Mouse (Mus musculus): ENCODE data around the gene Nfix. TPM values are rescaled to one million over a fixed set of nuclear protein-coding genes. Genes with fewer than 3 reads are reported as not detected.

The Nfix gene
- total RNA-seq, 2 experiments from 2014 or later: 256 to 266 TPM

- intact Hi-C loops (cut with DNase I): no loop called here
Observed at GRCm38 (mm10) chr8:84770100-84770953, 29.8 kb downstream of the Nfix start.

GRCm38 (mm10) chr8:84769324-84769723 is 30.8 kb downstream of the Nfix start:
- intact Hi-C loops (cut with DNase I): no loop called here
- DNase-seq: no peak

More at GRCm38 (mm10) chr8:84770100-84770953, 29.8 kb downstream of the Nfix start:
- no peak for DNase-seq

- intact Hi-C loops (cut with DNase I): no loop called here
- no peak for DNase-seq
Observed at GRCm38 (mm10) chr8:84768343-84769095, 31.6 kb downstream of the Nfix start.

DNA sequence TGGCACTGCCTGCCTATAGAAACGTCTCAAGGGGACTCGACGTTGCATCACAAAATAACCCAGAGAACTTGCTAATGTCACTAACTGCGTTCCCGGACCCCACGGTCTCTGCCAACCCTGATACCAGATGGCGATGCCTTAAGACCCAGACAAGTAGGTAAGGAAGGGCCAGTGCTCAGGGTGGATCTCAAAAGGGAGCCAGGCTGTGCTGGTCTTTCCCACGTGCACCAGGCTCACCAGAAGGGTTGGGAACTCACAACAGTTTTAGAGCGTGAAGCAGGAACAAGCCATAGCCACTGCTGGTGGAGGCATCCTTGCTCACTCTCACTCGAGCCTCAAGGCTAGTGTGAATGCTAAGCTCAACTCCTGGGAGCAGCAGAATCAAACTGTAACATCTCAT is 32.9 kb downstream of the Nfix start:
- intact Hi-C loops (cut with DNase I): no loop called here
- no peak for DNase-seq

DNA sequence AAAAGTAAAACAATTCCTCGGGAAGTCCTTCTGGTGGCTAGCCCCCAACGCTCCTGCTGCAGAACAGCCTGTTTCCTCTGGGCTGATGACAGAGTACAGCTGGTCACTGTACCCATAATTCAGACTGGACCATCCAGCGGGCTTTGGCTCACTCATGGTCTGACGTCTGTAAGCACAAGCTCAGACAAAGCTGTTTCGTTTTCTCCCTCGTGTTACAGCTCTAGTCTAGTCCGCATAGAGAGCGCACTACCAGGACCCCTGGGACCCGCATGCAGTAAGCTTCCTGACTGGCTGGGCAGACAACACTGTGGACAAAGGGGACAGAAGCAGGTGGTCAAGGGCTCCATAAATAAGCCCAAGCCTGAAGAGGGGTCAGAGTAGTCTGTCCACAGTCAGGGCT is 33.7 kb downstream of the Nfix start:
- intact Hi-C loops (cut with DNase I): no loop called here

GRCm38 (mm10) chr8:84765629-84766028 is 34.5 kb downstream of the Nfix start:
- no peak for DNase-seq
- intact Hi-C loops (cut with DNase I): no loop called here

More for the DNA sequence above, 33.7 kb downstream of the Nfix start:
- DNase-seq: peak in 1 of 2 experiments; percentile 49

- no peak for DNase-seq
- intact Hi-C loops (cut with DNase I): no loop called here
Observed at GRCm38 (mm10) chr8:84764870-84765495, 35.2 kb downstream of the Nfix start.

DNA sequence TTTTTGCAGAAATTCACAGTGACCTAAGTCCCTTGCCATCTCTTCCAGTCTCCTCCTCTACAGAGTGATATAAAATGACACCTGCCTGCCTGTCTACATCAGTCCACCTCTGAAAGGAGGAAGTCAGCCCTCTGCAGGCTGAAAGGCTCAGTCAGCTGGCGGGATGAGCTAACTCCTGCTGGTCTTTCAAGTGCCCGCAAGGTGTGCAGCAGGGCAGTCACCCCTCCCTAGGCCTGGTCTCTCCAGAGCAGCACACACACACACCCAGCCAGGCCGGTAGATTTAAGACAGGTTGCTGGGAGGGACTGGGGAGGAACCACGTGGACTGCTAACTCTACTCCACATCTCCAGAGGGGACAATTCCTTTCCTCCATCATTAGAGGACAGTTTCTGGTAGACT is 36.0 kb downstream of the Nfix start:
- no peak for DNase-seq
- intact Hi-C loops (cut with DNase I): no loop called here

DNA sequence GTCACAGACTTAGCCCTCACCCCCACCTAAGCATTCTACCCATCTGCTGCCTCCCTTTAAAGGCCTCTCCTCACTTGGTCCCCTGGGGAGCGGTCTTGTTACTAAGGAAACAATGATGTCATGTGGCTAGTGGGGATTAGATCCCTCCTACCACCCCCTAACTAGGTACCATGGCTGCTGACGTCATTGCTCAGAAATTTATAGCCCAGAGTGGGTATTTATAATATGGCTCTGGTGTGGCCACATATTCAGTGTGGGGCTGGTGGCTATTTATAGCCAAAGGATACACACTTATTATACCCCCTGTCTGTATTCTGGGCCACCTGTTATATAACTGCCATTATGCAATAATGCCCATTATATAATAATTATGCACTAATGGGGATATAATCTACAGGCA is 39.2 kb downstream of the Nfix start:
- no peak for DNase-seq
- intact Hi-C loops (cut with DNase I): no loop called here

GRCm38 (mm10) chr8:84760405-84760805 is 39.7 kb downstream of the Nfix start:
- intact Hi-C loops (cut with DNase I): no loop called here
- no peak for DNase-seq

GRCm38 (mm10) chr8:84759718-84760117 is 40.4 kb downstream of the Nfix start:
- DNase-seq: no peak
- intact Hi-C loops (cut with DNase I): loop anchor here (1.0 kb wide), 1 partner anchor 51 kb away; no protein-coding TSS in a partner anchor

GRCm38 (mm10) chr8:84759126-84759525 is 41.0 kb downstream of the Nfix start:
- DNase-seq: peak in 1 of 2 experiments; percentile 51
- intact Hi-C loops (cut with DNase I): loop anchor here (1.0 kb wide), 1 partner anchor 51 kb away; no protein-coding TSS in a partner anchor

- intact Hi-C loops (cut with DNase I): no loop called here
- no peak for DNase-seq
Observed at GRCm38 (mm10) chr8:84758308-84758707, 41.8 kb downstream of the Nfix start.

DNA sequence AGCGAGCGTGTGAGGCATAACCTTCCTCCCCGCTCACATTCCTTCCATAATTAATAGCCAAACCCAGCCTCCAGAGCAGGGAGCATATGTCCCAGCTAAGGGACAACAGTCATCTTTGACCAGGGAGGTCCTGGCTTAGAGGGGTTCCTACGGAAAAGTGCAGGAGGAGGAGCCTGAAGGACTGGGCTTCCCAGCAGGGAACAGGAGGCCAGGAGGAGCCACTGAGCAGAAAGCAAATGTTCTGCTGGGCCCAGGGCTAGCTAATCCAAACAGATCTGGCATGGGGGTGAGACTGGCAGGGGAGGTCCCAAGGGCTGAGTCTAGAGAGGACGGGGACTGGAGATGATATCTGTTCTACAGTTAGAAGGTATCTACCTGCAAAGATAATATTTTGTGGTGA is 42.6 kb downstream of the Nfix start:
- intact Hi-C loops (cut with DNase I): no loop called here
- no peak for DNase-seq

DNA sequence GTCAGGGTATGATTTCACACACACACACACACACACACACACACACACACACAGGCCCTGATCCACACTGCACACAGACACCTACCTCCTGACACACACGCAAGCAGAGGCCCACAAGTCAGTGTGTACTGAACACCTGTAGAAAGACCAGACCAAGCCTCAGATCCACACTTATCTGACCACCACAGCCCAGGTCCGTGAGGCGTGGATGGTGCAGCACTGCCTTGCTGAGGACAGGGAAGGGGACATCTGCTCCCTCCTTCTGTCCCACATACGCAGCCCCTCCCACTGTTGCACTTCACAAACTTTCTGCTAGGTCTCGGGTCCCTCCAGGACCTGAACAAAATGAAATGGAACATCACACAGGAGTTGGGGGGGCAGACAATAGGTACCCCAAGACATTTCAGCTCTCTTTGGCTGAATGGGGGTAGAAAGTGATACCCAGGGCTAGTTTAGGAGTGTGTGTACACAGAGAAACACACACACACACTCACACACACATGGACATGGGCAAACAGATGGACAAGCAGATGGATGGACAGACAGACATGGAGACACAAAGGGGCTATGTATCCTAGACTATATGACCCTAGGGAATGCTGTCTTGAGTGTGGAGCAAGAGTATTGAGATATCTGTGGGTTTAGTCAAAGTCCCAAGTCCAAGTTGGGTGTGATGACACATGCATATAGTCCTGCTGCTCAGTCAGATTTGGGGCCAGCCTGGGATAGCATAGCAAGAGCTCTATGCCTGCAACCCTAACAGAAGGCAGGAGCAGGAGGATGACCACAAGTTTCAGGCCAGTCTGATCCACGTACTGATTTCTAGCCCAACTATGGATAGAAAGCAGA is 47.2 kb downstream of the Nfix start:
- no peak for DNase-seq
- intact Hi-C loops (cut with DNase I): no loop called here

- intact Hi-C loops (cut with DNase I): no loop called here
- DNase-seq: no peak
Observed at GRCm38 (mm10) chr8:84749519-84749918, 50.6 kb downstream of the Nfix start.

GRCm38 (mm10) chr8:84745032-84745925 is 54.9 kb downstream of the Nfix start:
- DNase-seq: no peak
- intact Hi-C loops (cut with DNase I): no loop called here

DNA sequence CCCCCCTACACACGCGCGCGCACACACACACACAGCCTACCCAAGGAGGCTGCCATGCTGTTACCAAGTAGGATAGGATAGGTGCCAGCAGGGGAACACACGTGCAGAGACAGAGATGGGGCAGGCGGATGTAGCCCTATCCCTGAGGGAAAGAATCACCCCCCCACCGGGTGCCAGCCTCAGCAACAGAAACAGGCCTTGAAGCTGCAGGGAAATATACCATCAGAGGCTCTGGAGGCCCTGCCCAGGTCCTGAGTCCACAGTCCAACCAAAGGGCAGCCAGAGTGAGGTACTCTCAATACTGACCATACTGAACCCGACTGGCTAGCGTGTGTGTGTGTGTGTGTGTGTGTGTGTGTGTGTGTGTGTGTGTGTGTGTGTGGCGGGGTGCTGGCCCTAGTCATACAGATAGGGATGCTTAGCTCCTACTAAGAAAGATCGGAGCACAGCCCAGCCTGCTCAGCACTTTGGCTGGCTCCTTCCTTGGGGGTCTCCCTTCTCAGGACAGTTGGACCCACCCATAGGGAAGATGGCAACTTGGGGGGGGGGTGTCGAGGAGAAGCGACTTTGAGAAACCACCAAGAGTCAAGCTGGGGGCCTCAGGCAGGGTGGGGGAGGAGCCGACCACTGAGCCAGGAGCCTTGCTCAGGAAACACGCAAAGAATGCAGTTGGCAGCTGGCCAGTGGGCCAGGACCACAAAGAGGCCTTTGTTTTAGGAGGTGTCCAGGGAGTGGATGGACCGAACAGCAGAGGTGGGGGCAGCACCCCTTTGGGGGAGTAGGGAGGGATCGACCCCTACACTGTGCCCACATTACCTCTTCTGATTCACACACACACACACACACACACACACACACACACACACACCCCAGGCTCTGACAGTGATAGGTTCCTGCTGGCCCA is 56.4 kb downstream of the Nfix start:
- intact Hi-C loops (cut with DNase I): no loop called here
- DNase-seq: peak; percentile 89 to 91
